Mouse (Mus musculus) E14TG2a.4 (cell line): ENCODE measurements around the gene Trim2.
A peak's percentile ranks its signal among the peaks of the same experiment; 100 is the strongest.

Experiments
- CTCF ChIP-seq: conservative IDR thresholded peaks from 2 replicates; pipeline ENCODE4 v1.5.1; 2014; ENCODE audit warnings: low read length
- NANOG ChIP-seq: IDR thresholded peaks from 2 replicates; pipeline ENCODE4 v1.6.1; 2014; ENCODE audit warnings: borderline replicate concordance, low read length, mixed read lengths

DNA sequence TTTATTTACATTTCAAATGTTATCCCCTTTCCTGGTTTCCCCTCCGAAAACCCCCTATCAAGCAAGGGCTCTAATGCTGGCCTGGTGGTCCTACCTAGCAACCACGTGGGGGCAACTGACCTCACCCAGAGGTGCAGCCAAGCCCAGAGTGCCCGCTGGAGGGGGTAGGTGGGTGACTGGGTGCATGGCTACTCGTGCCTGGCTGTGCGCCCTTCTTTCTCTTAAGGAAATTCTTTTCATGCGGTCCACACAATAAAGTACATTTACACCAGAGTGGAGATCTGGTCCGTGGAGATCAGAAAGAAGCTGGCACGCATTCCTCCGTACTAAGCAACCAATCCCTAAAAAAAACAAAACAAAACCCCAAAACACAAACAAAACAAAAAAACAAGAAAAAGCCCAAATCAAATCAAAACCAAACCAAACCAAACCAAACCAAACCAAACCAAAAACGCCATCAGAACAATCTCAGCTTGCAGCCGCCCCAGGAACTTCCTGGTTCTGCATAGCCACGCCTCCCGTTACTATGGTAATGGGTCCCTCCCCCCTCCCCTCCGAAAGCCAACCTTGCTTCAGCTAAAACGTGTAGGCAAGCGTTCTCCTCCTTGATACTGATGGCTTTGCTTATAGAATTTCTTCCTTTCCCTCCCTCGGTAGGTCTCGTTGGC lies 78.3 kb downstream of the Trim2 start:
- TF ChIP-seq CTCF (0 out of 2 replicates have a peak, but pooled peaks have one; percentile 9), NANOG (no peak)
